Mouse (Mus musculus): ENCODE measurements at regions not wholly inside any gene's neighbourhood (a gene's known extent, or its start where the extent isn't known, plus 50 kb on each side); places are given as distances from the start of the nearest gene placed in this dataset.

DNA sequence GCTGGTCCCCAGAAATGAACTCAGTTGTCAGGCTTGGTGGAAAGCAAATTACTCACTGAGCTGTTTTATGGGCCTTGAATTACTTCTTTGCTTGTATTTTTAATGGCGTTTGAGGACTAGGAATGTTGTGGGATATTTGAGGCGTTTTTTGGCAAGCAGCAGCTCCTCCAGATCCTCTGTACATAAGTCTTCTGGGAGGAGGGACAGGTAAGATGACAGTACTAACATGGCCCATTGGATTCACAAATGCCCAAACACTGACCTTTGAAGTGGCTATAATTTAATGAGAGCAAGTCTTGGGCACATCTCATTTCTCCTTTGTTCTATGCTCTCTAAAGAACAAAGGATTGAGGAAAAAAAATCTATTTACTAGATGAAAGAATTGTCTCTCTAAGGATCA lies 286.3 kb downstream of the Gm21750 start:
- intact Hi-C loops (cut with DNase I), result no loop called here
- no peak for DNase-seq

DNA sequence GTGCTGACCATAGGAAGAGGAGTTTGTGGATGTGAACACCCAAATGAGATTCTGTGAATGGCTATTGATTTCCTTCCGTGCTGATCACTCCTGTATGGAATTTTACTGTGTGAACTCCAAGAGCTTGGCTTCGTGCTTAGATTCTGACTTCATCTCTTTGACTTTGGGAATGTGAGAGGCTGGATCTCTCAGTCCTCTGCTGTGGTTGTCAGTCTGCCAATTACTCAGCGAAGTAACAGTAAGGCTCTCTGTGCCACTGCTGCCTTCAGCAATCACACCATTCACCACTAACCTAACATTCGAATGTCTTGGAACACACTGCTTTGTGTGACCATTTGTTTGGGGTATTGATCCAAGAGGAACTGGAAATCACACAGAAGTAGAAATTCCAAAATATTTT lies 291.5 kb downstream of the Gm21750 start:
- intact Hi-C loops (cut with DNase I), result no loop called here
- DNase-seq, result no peak

GRCm38 (mm10) chr14:73978694-73979093 lies 317.7 kb downstream of the Gm21750 start:
- DNase-seq, result no peak
- intact Hi-C loops (cut with DNase I), result no loop called here

GRCm38 (mm10) chr14:73996229-73996628 lies 335.2 kb downstream of the Gm21750 start:
- DNase-seq, result no peak
- intact Hi-C loops (cut with DNase I), result no loop called here

DNA sequence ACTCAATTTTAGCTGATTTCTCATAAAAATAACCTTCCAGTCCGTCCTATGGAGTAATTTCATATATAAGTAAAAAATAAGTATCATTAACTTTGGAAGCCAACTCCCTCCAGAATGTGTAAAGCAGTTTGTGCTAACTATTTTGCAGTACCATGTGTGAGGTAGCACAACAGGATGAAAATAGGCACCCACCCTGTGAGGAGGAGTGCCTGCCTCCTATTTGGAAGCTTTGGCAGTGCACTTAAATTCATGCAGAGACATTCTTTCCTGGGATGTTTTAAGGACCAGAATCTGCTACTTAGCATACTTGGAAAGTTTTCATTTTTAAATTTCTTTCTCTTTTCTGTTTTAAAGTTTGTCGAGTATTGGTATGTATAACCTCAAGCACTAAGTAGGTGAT lies 336.8 kb downstream of the Gm21750 start:
- intact Hi-C loops (cut with DNase I), result no loop called here
- no peak for DNase-seq

GRCm38 (mm10) chr14:73999409-73999909 lies 338.4 kb downstream of the Gm21750 start:
- intact Hi-C loops (cut with DNase I), result no loop called here
- DNase-seq, result no peak

DNA sequence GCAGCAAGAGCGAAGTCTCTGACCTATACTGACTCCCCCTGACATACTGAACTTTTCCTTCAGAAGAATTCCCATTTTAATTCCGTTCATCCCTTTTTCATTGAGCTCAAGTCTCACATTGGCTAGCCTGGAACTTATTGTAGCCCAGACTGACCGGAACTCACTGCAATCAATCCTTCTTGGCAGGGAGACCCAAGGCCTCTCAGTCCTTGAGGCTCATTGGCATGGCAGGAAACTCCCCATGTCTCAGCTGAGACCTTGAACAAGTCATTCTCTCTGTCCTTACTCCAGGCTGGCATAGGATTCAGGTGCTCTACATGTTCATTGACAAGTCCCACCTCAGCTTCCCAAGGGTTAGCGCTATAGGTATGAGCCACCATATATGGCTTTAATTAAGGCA lies 345.9 kb downstream of the Gm21750 start:
- DNase-seq, result no peak
- intact Hi-C loops (cut with DNase I), result no loop called here

GRCm38 (mm10) chr14:74011555-74011954 lies 350.5 kb downstream of the Gm21750 start:
- no peak for DNase-seq
- intact Hi-C loops (cut with DNase I), result no loop called here

DNA sequence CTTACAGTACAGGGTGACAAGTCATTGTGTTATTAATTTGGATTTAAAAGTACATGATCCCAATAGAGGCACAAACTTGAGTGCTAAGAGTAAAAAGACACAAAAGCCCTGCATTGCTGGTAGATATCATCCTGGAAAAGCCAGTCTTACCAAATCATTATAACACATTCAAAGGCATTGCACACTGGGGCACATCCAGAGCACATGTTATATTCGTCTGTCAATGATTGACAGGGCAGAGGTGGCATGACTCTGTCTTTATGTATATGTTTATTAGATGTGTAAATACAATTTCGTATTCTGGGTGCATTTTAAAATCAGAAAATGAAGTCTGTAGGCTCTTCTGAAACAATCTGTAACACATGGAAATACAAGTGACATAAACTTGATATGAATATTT lies 358.4 kb downstream of the Gm21750 start:
- intact Hi-C loops (cut with DNase I), result no loop called here
- no peak for DNase-seq

DNA sequence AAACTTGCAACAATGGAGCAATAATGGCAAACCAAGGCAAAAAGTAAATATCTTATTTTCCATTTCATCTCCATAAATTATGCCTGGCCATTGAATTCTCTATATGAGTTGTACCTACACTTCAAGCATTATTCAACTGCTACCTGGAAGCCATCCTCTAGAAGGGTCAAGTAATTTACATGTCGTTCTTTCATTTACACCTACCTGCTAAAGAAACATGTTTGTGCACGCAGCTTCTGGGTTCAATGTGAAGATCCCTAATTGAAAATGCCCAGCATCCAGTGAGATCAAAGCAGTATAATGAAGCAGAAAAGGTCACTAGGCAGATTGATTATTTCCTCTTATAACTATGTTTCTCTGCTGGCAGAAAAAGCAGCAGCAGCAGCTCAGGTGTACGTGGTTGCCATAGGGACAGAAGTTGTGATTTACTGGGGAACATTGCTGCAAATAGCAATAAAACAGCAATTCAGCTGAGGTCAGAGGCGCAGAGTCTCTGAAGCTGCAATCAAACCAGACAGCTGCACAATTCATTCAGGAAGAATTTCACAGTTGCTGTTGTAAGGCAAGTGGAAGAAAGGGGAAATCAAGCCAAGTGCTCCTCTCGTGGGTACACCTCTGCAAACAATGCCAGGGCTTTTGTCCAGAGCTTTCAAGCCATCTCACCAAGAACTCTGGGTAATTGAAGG lies 386.1 kb downstream of the Gm21750 start:
- no peak for DNase-seq

GRCm38 (mm10) chr14:74047695-74048280 lies 386.8 kb downstream of the Gm21750 start:
- intact Hi-C loops (cut with DNase I), result no loop called here
- no peak for DNase-seq

More for the DNA sequence above, 386.1 kb downstream of the Gm21750 start:
- intact Hi-C loops (cut with DNase I), result no loop called here

- intact Hi-C loops (cut with DNase I), result no loop called here
- DNase-seq, result no peak
Observed at GRCm38 (mm10) chr14:74048386-74048785, 387.4 kb downstream of the Gm21750 start.

- no peak for DNase-seq
- intact Hi-C loops (cut with DNase I), result no loop called here
Observed at GRCm38 (mm10) chr14:74066051-74066450, 405.0 kb downstream of the Gm21750 start.

DNA sequence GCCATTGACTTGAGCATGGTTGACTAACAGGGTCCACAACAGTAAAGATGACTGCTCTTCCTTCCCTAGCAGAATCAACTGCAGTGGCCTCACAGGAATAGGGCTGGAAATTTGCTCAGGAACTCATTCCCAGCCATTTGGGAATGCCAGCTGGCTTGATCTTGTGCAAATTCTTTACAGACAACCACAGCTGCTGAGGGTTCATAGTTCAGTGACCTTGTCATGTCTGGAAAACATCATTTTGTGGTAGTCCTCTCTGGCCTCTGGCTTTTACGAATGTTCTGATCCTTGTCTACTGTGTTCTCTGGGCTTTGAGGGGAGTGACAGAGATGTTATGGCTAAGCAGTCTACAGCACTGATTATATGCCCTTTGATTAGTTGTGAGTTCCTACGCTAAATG lies 432.0 kb downstream of the Gm21750 start:
- intact Hi-C loops (cut with DNase I), result no loop called here
- peak; percentile 0 to 4 for DNase-seq

GRCm38 (mm10) chr14:74099696-74100095 lies 438.7 kb downstream of the Gm21750 start:
- intact Hi-C loops (cut with DNase I), result loop anchor here (5.0 kb wide), 1 partner anchor 373 kb away; no protein-coding TSS in a partner anchor
- no peak for DNase-seq

DNA sequence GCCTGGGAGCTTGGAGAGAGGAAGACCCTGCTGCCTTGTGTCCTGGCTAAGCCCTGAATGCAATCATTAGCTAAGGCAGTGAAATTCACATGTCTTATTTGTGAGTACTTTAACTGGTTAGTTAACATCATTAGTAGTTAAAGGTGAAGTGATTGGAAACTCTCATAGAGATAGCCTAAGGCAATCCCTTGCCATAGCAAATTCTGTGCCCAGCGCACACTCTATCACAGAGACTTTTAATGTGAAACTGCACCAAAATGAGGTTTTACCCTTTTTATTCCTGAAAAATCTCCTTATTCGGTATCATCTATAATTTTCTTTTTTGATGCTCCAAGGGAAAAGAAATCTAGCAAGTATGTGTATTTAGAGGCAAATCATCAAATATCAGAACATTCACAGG lies 451.6 kb downstream of the Gm21750 start:
- intact Hi-C loops (cut with DNase I), result no loop called here

DNA sequence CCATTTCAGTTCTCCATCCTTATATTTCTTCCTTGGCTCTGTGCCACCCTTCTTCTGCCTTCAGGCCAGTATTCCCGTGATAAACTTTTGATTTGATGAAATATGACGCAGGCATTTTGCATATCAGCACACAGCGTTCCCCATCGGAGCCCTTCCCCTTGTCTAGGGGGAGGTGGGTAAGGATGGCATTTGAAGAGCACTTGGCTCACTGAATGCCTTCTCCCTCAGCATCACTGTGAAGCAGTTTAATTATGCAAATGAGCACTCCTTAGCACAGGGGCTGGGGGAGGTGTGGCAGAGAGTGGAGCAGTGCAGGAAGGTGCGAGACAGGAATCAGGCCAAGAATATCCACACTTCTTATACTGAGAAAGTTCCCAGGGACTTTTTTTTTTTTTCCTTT lies 452.1 kb downstream of the Gm21750 start:
- intact Hi-C loops (cut with DNase I), result no loop called here
- DNase-seq, result no peak

More for the DNA sequence above, 451.6 kb downstream of the Gm21750 start:
- no peak for DNase-seq

GRCm38 (mm10) chr14:74113556-74113955 lies 452.5 kb downstream of the Gm21750 start:
- intact Hi-C loops (cut with DNase I), result no loop called here
- DNase-seq, result no peak

DNA sequence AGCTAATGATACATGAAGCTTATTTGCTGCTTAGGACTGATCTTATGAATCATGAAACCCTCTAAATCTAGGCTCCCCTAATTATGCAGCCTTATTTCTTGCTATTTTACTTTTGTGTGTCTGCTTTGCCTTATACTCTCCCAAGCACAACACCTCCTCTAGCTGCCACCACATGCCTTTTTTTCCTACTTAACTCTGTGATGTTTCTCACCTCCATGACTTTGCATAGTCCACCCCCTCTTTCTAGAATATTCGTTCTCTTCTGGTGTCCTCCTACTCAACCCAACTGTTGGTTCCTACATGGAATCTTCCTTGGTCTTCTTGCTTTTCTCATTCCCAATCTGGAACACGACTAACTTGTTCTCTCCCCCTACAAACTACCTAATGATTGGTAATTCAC lies 456.7 kb downstream of the Gm21750 start:
- intact Hi-C loops (cut with DNase I), result no loop called here
- no peak for DNase-seq

- no peak for DNase-seq
- intact Hi-C loops (cut with DNase I), result no loop called here
Observed at GRCm38 (mm10) chr14:74145202-74145700, 484.2 kb downstream of the Gm21750 start.

DNA sequence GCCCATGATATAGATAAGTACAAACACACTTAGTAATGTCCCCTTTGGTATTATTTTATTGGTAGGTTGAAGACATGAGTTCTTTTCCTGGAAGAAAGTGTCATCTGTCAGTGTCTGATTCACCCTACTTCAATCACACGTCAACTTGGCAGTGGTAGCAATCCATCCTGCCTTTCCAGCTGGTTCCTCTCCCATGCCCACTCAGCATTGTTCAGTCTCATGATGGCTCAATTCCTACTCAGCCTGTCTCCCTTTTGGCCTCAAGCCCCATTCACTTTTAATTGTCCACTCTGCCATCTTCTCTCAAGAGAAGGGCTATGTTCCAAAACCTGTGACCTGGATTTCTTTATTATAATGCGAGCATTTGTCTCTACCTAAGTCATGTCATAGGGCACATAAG lies 474.4 kb upstream of the Htr2a start:
- DNase-seq, result no peak
- intact Hi-C loops (cut with DNase I), result no loop called here

DNA sequence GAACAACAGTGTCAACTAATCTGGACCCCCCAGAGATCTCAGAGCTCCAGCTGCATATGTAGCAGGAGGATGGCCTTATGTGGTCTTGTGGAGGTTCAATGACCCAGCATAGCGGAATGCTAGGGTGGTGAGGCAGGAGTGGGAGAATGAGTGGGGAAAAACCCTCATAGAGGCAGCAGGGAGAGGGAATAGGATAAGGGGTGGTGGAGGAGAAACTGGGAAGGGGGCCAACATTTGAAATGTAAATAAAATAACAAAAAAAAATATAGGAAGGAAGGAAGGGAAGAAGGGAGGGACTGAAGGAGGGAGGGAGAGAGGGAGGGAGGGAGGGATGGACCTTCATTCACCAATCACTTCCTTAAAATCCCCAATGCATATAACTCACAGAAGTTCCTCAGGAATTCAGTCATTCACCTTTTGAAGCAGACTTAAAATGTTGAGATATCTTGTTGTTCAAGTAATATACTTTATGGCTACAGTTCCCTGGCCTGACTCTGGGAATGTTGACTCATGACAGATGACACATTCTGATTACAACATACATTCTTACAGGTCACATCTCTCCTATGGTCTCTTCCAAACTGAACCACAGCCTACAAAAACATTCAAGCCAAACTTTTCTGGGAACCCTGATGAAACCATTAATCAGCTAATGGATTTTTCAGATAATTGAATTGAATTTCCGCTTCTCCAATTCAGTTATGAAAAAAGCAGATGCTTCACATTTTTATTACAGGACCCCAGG lies 471.3 kb upstream of the Htr2a start:
- intact Hi-C loops (cut with DNase I), result no loop called here
- DNase-seq, result no peak
